Mouse (Mus musculus) forebrain, embryonic 15.5 days (tissue): ENCODE data around the gene Kif27. TPM values are rescaled to one million over a fixed set of nuclear protein-coding genes. Genes with fewer than 3 reads are reported as not detected.

Source experiments
- ATAC-seq: fragments of 200-750 bp; cut with Nextera tagmentation; replicated peaks from 2 replicates; pipeline ENCODE4 v1.8.0; 2017; ENCODE audit warnings: mild to moderate bottlenecking, moderate TSS enrichment, moderate library complexity
- H3K27ac ChIP-seq: fragments of 300-500 bp; sonication (generic); replicated peaks from 2 replicates; pipeline ENCODE4 v1.5.1; 2015; ENCODE audit warnings: mild to moderate bottlenecking, inconsistent platforms
- H3K27me3 ChIP-seq: fragments of 300-500 bp; sonication (generic); 2 replicates; pipeline ENCODE4 v1.6.1; 2015; ENCODE audit warnings: inconsistent platforms
- H3K36me3 ChIP-seq: fragments of 300-500 bp; sonication (generic); 2 replicates; pipeline ENCODE4 v1.6.1; 2015; ENCODE audit warnings: mild to moderate bottlenecking, inconsistent platforms
- H3K4me1 ChIP-seq: fragments of 300-500 bp; sonication (generic); 2 replicates; pipeline ENCODE4 v1.6.1; 2015; ENCODE audit warnings: inconsistent platforms
- H3K4me2 ChIP-seq: fragments of 300-500 bp; sonication (generic); replicated peaks from 2 replicates; pipeline ENCODE4 v1.6.1; 2015; ENCODE audit warnings: mild to moderate bottlenecking, inconsistent platforms
- H3K4me3 ChIP-seq: fragments of 300-500 bp; sonication (generic); 2 replicates; pipeline ENCODE4 v1.5.1; 2015; ENCODE audit warnings: mild to moderate bottlenecking, inconsistent platforms
- H3K9ac ChIP-seq: fragments of 300-500 bp; sonication (generic); replicated peaks from 2 replicates; pipeline ENCODE4 v1.6.1; 2015; ENCODE audit warnings: mild to moderate bottlenecking, inconsistent platforms
- H3K9me3 ChIP-seq: fragments of 300-500 bp; sonication (generic); 2 replicates; pipeline ENCODE4 v1.6.1; 2016; ENCODE audit warnings: inconsistent platforms
- WGBS: fragments of 180-500 bp; shearing (Covaris S2); methylation state at CpG from one replicate; pipeline ENCODE4 v1.1.7; 2015; ENCODE audit warnings: mixed read lengths; 5-methylcytosine and 5-hydroxymethylcytosine counted together
- polyA plus RNA-seq: library from polyadenylated mRNA; unstranded; fragments of >200 nt; fragmentation: Nextera tagmentation; extraction: Ambion mirVana; gene quantifications from 2 replicates; pipeline ENCODE4 v1.2.1, GENCODE M21; 2015

Gene Kif27
- polyA plus RNA-seq, 1 experiment from 2014 or later: 1.5 TPM

DNA sequence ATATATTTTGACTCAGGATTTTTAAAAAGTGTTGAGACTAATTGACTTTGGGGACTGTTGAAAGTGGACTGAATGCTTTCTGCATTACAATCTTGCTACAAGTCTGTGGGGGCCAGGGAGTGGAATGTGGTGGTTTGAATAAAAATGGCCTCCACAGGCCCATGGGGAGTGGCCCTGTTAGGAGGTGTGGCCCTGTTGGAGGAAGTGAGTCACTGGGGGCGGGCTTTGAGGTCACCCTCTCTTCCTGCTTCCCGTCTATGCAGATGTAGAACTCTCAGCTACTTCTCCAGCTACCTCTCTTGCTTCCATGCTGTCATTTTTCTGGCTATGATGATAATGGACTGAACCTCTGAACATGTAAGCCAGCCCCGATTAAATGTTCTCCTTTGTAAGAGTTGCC, 60.2 kb downstream of the Kif27 start:
- 91% methylated on average over 3 of the region's 3 CpGs for WGBS
- Histone ChIP-seq H3K4me2 (no peak overlapping the region), H3K36me3 (no peaks in the 10 kb centered on the region), H3K9me3 (no peaks in the 10 kb centered on the region), H3K9ac (no peak overlapping the region), H3K27ac (no peak overlapping the region), H3K4me1 (no peaks in the 10 kb centered on the region), H3K4me3 (no peak overlapping the region), H3K27me3 (no peaks in the 10 kb centered on the region)
- no peak for ATAC-seq

DNA sequence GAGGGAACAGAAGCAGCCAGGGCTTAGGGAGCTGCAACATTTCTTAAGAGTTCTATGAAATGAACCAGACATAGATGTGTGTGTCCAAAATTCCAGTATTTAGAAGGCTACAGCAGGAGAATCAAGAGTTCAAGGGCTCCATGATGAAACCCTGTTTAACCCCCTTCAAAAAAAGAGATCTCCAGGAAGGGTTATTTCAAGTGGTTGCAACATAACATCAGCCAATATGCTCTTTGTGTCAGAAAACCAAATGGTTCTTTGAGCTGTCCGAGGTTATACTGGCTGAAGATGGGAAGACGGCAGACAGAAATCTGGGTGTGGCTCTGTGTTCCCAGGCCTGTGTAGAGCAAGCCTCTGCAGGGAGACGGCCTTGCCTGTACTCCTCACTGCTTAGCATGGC, 63.3 kb downstream of the Kif27 start:
- Histone ChIP-seq H3K9me3 (no peaks in the 10 kb centered on the region), H3K27ac (no peak overlapping the region), H3K4me3 (no peak overlapping the region), H3K9ac (no peak overlapping the region), H3K4me2 (no peak overlapping the region), H3K36me3 (no peaks in the 10 kb centered on the region), H3K4me1 (no peaks in the 10 kb centered on the region), H3K27me3 (no peaks in the 10 kb centered on the region)
- 89% methylated on average over 3 of the region's 3 CpGs for WGBS
- no peak for ATAC-seq

DNA sequence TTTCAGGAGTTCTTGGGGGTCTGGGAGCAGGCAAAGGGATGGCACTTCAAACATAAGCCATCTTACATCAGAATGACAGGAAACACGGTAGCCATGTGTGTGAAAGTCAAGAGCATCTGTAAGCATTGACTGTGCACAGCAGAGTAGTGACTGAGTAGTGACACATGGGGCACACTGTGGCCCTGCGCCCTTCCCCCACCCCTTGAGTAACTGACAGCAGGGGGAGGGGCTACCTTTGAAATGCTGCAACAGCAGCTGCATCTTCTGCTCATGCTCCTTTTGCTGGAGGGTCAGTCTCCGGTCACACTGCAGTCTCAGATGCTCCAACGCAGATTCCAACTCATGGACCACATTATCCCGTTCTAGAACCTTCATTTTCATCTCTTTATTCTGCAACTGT, 66.1 kb downstream of the Kif27 start:
- no peak overlapping the region for H3K4me2 ChIP-seq
- no peaks in the 10 kb centered on the region for H3K36me3 ChIP-seq
- WGBS: 21% methylated on average over 5 of the region's 5 CpGs
- H3K27ac ChIP-seq: no peak overlapping the region
- no peaks in the 10 kb centered on the region for H3K4me1 ChIP-seq
- no peak for ATAC-seq
- no peak overlapping the region for H3K9ac ChIP-seq
- no peaks in the 10 kb centered on the region for H3K27me3 ChIP-seq
- H3K9me3 ChIP-seq: no peaks in the 10 kb centered on the region
- H3K4me3 ChIP-seq: no peak overlapping the region

DNA sequence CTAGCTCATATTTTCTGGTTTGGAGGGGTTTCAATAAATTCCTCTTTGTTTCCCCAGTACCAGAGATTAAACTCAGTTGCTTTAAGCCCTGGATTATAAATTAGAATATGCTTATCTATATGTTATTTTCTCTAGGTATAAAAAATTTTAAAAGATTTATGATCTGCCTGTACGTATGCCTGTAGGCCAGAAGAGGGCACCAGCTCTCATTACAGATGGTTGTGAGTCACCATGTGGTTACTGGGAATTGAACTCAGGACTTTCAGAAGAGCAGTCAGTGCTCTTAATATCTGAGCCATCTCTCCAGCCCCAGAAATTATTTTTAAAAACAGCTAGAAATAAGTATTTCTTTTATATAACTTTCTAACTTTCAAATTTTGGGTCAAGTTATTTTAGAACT, 69.6 kb downstream of the Kif27 start:
- H3K4me1 ChIP-seq: no peaks in the 10 kb centered on the region
- H3K9me3 ChIP-seq: no peaks in the 10 kb centered on the region
- no peaks in the 10 kb centered on the region for H3K27me3 ChIP-seq
- H3K4me3 ChIP-seq: no peak overlapping the region
- no peak overlapping the region for H3K4me2 ChIP-seq
- H3K9ac ChIP-seq: no peak overlapping the region
- ATAC-seq: no peak
- no peaks in the 10 kb centered on the region for H3K36me3 ChIP-seq
- WGBS: 60% methylated on average over 1 of the region's 1 CpGs
- no peak overlapping the region for H3K27ac ChIP-seq

DNA sequence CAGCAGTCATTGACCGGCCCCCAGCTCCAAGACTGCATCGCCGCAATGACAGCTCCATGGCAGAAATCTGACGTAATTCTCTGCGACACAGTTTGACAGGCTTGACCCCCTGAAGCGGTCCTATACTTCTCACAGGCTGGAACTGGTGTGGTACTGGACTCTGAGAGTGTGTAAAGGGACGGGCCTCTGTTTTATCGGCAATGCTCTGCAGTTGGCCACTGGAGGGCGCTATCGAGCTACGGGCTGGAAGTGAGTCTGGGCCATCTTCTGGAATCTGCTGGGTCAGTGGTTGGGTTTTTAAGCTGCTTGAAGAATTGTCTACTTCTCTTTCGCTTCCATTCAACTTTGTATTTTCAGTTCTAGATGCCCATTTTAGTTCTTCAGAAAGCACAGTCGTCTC, 71.1 kb downstream of the Kif27 start:
- no peaks in the 10 kb centered on the region for H3K27me3 ChIP-seq
- H3K36me3 ChIP-seq: no peaks in the 10 kb centered on the region
- H3K4me2 ChIP-seq: no peak overlapping the region
- no peak overlapping the region for H3K27ac ChIP-seq
- no peak overlapping the region for H3K4me3 ChIP-seq
- no peaks in the 10 kb centered on the region for H3K4me1 ChIP-seq
- H3K9me3 ChIP-seq: no peaks in the 10 kb centered on the region
- 10% methylated on average over 13 of the region's 13 CpGs for WGBS
- no peak for ATAC-seq
- no peak overlapping the region for H3K9ac ChIP-seq

DNA sequence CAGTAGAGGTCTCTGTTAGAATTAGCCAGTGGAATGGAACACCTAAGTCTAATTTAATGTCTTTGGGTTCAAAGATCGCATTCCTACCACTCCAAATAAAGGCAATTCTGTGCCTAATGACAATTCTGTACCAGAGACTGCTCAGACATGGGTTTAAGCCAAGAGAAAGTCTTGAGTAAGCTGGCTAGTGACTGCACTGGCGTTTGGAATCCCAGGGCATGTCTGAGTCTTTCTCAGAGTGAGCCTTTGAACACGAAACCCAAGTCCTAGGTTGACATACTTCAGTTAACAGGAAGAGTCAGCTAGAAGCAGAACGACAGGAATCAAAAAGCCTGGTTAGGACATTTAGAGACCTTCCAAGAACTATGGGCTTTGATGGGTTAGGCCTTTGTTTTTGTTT, 75.5 kb downstream of the Kif27 start:
- 58% methylated on average over 4 of the region's 4 CpGs for WGBS
- ATAC-seq: no peak
- no peak overlapping the region for H3K27ac ChIP-seq
- no peaks in the 10 kb centered on the region for H3K4me1 ChIP-seq
- no peak overlapping the region for H3K4me2 ChIP-seq
- no peaks in the 10 kb centered on the region for H3K27me3 ChIP-seq
- no peak overlapping the region for H3K4me3 ChIP-seq
- no peaks in the 10 kb centered on the region for H3K9me3 ChIP-seq
- H3K36me3 ChIP-seq: no peaks in the 10 kb centered on the region
- no peak overlapping the region for H3K9ac ChIP-seq

DNA sequence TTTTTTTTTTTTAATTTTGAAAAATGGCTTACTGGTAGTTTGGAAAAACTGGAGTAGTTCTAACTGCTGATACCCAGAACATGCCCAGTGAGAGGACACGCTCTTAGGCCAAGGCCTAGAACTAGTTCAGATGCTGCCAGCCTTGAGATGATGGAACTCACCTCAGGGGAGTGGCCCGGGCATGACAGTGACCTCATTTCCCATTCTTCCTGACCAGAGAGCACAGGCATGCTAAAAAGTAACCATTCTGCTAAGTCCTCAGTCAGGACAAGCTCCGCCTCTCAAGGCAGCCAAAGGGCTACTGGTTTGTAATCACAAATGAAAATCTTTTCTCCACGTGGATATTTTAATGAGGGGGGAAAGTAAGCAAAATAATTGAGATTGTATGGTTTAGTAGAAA, 77.0 kb downstream of the Kif27 start:
- Histone ChIP-seq H3K4me2 (no peak overlapping the region), H3K27me3 (no peaks in the 10 kb centered on the region), H3K36me3 (no peaks in the 10 kb centered on the region), H3K9ac (no peak overlapping the region), H3K4me3 (no peak overlapping the region), H3K4me1 (no peaks in the 10 kb centered on the region), H3K9me3 (no peaks in the 10 kb centered on the region), H3K27ac (no peak overlapping the region)
- no peak for ATAC-seq
- WGBS: 70% methylated on average over 4 of the region's 4 CpGs

DNA sequence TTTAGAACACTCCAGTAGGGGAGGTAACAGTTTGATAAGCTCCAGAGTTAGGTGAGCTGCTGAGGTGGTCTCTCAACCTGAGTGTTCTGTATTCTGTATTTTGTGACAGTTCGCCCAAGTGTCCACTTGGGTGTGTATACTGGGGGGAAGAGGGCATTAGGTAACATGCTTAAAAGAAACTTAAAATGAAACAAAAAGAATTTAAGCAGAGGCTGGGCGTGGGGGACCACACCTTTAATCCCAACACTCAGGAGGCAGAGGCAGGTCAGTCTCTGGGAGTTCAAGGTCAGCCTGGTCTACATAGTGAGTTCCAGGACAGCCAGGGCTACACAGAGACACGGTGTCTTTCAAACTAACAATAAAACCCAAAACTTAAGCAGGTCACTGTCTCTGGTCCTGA, 78.4 kb downstream of the Kif27 start:
- Histone ChIP-seq H3K9me3 (no peaks in the 10 kb centered on the region), H3K4me3 (no peak overlapping the region), H3K36me3 (no peaks in the 10 kb centered on the region), H3K4me2 (no peak overlapping the region), H3K27me3 (no peaks in the 10 kb centered on the region), H3K4me1 (peaks cover under 1% of the 10 kb centered on the region; the same call in 1 of the 2 replicates), H3K27ac (no peak overlapping the region), H3K9ac (no peak overlapping the region)
- 90% methylated on average over 3 of the region's 3 CpGs for WGBS
- ATAC-seq: no peak

DNA sequence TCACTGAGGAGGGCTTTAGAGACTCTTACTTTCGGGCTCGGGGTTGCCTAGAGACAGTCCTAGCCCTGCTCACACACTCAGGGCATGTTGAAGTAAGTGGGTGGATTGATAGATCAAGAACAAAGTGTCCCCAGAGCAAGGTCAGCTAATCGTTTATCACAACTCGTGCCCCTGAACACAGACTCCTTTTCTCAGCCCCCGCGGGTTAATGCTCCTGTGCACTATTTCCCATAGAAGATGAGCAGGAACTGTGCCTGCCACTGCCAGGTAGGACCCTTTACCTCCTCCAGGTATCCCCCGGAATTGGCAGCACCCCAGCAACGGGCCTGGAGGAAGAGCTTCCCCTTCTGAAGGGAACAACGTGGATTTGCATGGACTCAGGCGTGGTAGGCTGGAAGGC, 82.7 kb downstream of the Kif27 start:
- no peaks in the 10 kb centered on the region for H3K9me3 ChIP-seq
- no peak overlapping the region for H3K27ac ChIP-seq
- H3K4me1 ChIP-seq: peaks cover 24% of the 10 kb centered on the region
- ATAC-seq: no peak
- whole genome bisulfite sequencing: 80% methylated on average over 10 of the region's 10 CpGs
- no peak overlapping the region for H3K4me3 ChIP-seq
- no peak overlapping the region for H3K9ac ChIP-seq
- no peaks in the 10 kb centered on the region for H3K36me3 ChIP-seq
- no peaks in the 10 kb centered on the region for H3K27me3 ChIP-seq
- no peak overlapping the region for H3K4me2 ChIP-seq

DNA sequence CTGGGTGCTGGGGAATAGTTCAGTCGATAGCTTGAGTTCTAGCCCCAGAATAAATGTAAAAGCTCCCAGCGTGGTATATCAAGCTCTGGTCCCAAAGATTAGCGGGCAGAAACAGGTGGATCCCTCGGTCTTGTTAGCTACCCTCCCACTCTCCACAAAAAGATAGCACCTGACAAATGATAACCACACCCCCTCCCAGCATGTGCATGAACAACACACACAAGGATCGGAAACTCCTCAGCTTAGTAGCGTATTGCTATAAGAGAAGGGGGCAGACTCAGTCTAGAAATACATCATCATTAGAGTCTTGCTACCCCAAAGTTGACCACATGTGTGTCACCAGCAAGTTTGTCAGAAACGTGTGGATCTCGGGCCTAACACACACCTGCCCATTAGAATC, 83.3 kb downstream of the Kif27 start, which contains the start of gene Gkap1:
Gene Gkap1 (minus strand): TSS at position 101 of the 400 bp plus-strand sequence.
- Histone ChIP-seq H3K36me3 (no peaks in the 10 kb centered on the region), H3K4me3 (peak within 1 kb of the TSS; percentile 95), H3K27ac (peak within 1 kb of the TSS; percentile 81), H3K4me2 (peak within 1 kb of the TSS; percentile 84), H3K27me3 (no peaks in the 10 kb centered on the region), H3K9me3 (no peaks in the 10 kb centered on the region), H3K4me1 (peaks cover 24% of the 10 kb centered on the region), H3K9ac (peak within 1 kb of the TSS; percentile 78)
- ATAC-seq: no peak
- 76% methylated on average over 8 of the region's 8 CpGs for WGBS

DNA sequence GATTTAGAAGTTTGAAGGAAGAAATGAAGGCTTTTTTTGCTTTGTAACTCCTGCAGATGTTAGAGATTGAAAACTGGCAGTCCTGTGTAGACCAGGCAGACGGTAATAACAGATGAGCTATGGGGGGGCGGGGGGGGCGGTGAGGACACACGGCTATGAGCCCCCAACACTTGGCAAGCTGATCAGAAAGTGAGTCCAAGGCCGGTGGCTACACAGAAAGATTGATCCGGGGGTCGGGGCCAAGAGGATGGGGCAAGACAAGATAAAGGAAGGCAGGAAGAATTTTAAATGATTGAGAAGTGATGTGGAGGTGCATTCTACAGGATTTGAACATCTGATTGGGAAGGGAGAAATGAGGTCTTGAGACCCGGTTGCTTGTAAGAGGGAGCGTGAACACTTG, 83.8 kb downstream of the Kif27 start:
- WGBS: 14% methylated on average over 9 of the region's 9 CpGs
- H3K4me2 ChIP-seq: peak overlapping the region; percentile 84
- H3K4me1 ChIP-seq: peaks cover 24% of the 10 kb centered on the region
- no peak for ATAC-seq
- peak overlapping the region; percentile 95 for H3K4me3 ChIP-seq
- H3K27me3 ChIP-seq: no peaks in the 10 kb centered on the region
- no peaks in the 10 kb centered on the region for H3K36me3 ChIP-seq
- H3K9me3 ChIP-seq: no peaks in the 10 kb centered on the region
- H3K27ac ChIP-seq: no peak overlapping the region
- peak overlapping the region; percentile 78 for H3K9ac ChIP-seq

DNA sequence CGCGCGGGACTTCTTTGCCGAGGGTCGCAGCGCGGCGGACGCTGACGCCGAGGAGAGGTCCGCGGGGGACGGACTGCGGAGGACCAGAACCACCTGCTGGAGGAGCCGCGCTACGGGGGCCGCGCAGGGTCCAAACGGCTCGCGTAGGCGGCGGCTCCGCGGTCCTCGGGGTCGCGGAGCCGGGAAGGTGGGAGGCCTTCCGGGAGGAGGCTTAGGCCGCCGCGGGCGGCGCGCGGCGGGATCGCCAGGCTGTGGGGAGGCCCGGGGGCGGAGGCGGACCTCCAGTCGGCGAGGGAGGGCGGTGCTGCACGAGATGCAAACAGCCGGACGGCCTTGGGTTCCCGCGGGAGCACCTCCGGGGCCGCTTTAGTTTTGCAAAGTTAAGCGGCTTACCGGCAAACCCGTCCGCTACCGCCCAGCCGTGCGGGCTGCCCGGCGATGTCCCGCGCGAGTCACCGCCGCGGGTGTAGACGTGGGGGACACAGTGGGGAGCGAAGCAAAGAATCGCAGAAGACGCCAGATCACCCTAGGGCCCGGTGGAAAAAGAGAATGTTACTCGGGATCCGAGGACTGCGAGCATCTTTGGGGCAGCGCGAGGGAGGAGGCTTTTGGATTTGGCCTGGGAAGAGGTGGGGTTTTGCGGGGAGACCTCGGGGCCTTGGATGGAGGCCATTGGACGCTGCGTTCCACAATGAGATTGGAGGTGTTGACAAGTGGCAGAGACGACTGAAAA, 84.5 kb downstream of the Kif27 start:
- WGBS: under 1% methylated on average over 83 of the region's 84 CpGs
- Histone ChIP-seq H3K36me3 (no peaks in the 10 kb centered on the region), H3K4me1 (peaks cover 24% of the 10 kb centered on the region), H3K27me3 (no peaks in the 10 kb centered on the region), H3K4me3 (peak overlapping the region; percentile 95), H3K4me2 (peak overlapping the region; percentile 84), H3K9me3 (no peaks in the 10 kb centered on the region), H3K27ac (peak overlapping the region; percentile 81), H3K9ac (peak overlapping the region; percentile 78)
- peak; percentile 84 for ATAC-seq
